Mouse (Mus musculus) G1E (cell line): ENCODE measurements around the gene Galntl6. TPM values are rescaled to one million over a fixed set of nuclear protein-coding genes. Genes with fewer than 3 reads are reported as not detected.

Experiments used
- ATAC-seq: 2 replicates; pipeline ENCODE4 v1.8.0; 2016; ENCODE audit warnings: mild to moderate bottlenecking; ENCODE audit not compliant: insufficient number of reproducible peaks, poor library complexity, low FRiP score, severe bottlenecking; ENCODE audit errors: extremely low read depth
- DNase-seq: peaks from one replicate; pipeline ENCODE4 v3.0.0; 2012; ENCODE audit warnings: low spot score
- H3K27me3 ChIP-seq: 2 replicates; pipeline ENCODE4 v1.6.1; 2012; ENCODE audit warnings: mild to moderate bottlenecking, low read length, inconsistent platforms; ENCODE audit not compliant: insufficient read depth
- H3K36me3 ChIP-seq: replicated peaks from 2 replicates; pipeline ENCODE3; 2012; ENCODE audit warnings: mild to moderate bottlenecking, inconsistent platforms
- H3K4me1 ChIP-seq: 2 replicates; pipeline ENCODE4 v1.6.1; 2012; ENCODE audit warnings: low read depth, low read length, inconsistent platforms, mixed read lengths; ENCODE audit not compliant: insufficient read depth
- H3K4me3 ChIP-seq: 2 replicates; pipeline ENCODE4 v1.5.1; 2012; ENCODE audit warnings: low read depth, mild to moderate bottlenecking, inconsistent platforms, low read length, moderate library complexity, mixed read lengths
- H3K9me3 ChIP-seq: replicated peaks from 2 replicates; pipeline ENCODE4 v1.6.1; 2012; ENCODE audit warnings: inconsistent platforms
- CTCF ChIP-seq: IDR thresholded peaks from 2 replicates; pipeline ENCODE4 v1.5.1; 2012; ENCODE audit warnings: low read depth, low read length, inconsistent platforms, mixed read lengths
- GATA1 ChIP-seq: IDR thresholded peaks from 2 replicates; pipeline ENCODE4 v1.6.1; 2012; ENCODE audit warnings: borderline replicate concordance, low read length, inconsistent platforms, mixed read lengths
- GATA2 ChIP-seq: IDR thresholded peaks from 2 replicates; pipeline ENCODE4 v1.6.1; 2012; ENCODE audit warnings: low read depth, low read length, inconsistent platforms, borderline replicate concordance
- POLR2AphosphoS5 ChIP-seq: IDR thresholded peaks from 2 replicates; pipeline ENCODE4 v1.6.1; 2012; ENCODE audit warnings: low read depth, low read length, inconsistent platforms; ENCODE audit not compliant: insufficient replicate concordance
- TAL1 ChIP-seq: conservative IDR thresholded peaks from 2 replicates; pipeline ENCODE4 v1.6.1; 2012; ENCODE audit warnings: low read depth, low read length, inconsistent platforms, mixed read lengths
- polyA plus RNA-seq: library from polyadenylated mRNA; stranded (reverse); fragments of >175 nt; gene quantifications from 2 replicates; pipeline ENCODE4 v1.2.3, GENCODE M21; 2012
- total RNA-seq, 2 experiments: library from RNA; stranded (forward) in 1 of 2; stranded (reverse) in 1 of 2; fragments of 200-1000 nt in 1 of 2; fragments of >200 nt in 1 of 2; fragmentation: Nextera tagmentation in 1 of 2; gene quantifications; 2 replicates each; pipeline ENCODE4 v1.2.3; 2014 to 2017

Gene Galntl6
- total and polyA plus RNA-seq, 3 experiments = 0.05 TPM; not detected in 2

DNA sequence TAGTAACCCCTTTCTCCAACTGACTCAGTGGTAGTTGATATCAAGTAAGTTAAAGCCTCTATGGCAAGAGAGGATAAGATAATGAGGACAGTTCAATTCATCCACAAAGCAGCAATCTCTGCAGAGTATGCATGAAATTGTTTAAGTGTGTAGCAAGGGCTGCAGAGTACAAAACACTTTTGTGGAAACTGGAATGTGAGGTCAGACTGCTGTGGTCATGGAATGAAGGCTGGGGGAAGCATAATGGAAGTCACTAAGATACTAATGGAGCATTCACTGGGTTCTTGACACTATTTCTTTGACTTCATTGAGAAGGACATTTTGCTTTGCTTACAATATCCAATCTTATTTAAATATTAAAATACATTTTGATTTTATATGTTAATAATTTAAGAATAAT lies 252.4 kb downstream of the Galntl6 start:
- Histone ChIP-seq H3K36me3 (no peaks in the 10 kb centered on the region), H3K4me3 (no peak overlapping the region), H3K27me3 (no peaks in the 10 kb centered on the region), H3K4me1 (no peaks in the 10 kb centered on the region), H3K9me3 (no peaks in the 10 kb centered on the region)
- TF ChIP-seq GATA1 (no peak), TAL1 (no peak), CTCF (no peak), GATA2 (no peak), POLR2AphosphoS5 (no peak)
- no peak for ATAC-seq
- DNase-seq = no peak

DNA sequence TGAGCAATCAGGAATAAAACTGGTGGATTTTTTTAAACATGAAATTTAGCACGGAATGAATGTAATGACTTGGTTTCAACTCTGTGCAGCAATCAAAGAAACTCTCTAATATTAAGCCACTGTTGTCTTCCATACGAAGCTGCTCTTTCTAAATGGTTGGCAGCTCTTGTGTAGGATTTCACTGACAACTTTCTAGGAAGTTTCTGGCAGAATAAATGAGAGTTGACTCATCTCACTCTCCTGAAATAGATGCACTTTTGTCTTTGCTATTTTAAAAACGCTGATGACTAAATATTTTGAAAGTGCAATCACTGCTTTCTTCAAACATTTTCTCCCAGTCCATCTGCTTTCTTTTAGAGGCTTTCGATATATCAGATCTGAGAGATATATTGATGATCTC lies 256.8 kb downstream of the Galntl6 start:
- ATAC-seq (no peak), DNase-seq (no peak)
- TF ChIP-seq GATA1 (no peak), POLR2AphosphoS5 (no peak), CTCF (no peak), GATA2 (no peak), TAL1 (no peak)
- no peak overlapping the region for H3K4me3 ChIP-seq
- no peaks in the 10 kb centered on the region for H3K9me3 ChIP-seq
- H3K27me3 ChIP-seq = no peaks in the 10 kb centered on the region
- H3K36me3 ChIP-seq = no peaks in the 10 kb centered on the region
- no peaks in the 10 kb centered on the region for H3K4me1 ChIP-seq

DNA sequence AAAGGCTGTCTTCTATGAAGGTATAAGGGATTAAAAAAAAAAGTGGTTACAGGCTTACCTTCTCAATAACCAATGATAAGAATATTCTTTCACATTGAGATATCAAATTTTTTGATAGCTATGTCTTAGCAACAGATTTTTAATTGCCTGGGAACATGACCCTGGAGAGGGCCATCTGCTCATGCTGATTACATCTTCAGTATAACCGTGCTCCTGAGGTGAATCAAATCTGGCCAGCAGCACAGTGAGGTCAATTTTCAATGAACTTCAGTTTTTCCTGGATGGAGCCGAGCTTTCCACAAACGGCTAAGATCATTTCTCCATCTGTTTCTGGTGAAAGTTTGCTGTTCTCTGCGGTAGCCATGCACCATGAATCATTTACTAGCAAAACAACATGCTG lies 306.0 kb downstream of the Galntl6 start:
- H3K9me3 ChIP-seq = no peaks in the 10 kb centered on the region
- TF ChIP-seq POLR2AphosphoS5 (no peak), TAL1 (no peak), GATA1 (no peak), CTCF (no peak), GATA2 (no peak)
- DNase-seq (no peak), ATAC-seq (no peak)
- no peaks in the 10 kb centered on the region for H3K36me3 ChIP-seq
- no peak overlapping the region for H3K4me3 ChIP-seq
- no peaks in the 10 kb centered on the region for H3K27me3 ChIP-seq
- no peaks in the 10 kb centered on the region for H3K4me1 ChIP-seq

DNA sequence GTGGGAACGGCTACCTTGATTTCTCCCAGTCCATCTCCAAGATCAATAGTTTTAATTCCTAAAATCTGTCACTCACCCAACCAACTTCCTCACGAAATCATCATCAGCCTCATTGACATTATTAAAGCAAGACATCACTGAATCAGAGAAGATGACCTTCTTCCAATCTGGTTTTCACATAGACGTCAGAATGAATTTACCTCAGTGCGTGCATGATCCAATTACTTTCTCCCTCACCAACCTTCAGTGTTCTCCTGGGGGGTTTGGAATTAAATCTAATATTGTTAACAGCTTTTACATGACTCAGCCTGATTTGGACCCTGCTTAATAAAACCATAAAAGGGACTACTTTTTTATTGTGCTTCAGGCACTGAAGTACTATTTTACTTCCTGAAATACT lies 307.7 kb downstream of the Galntl6 start:
- no peaks in the 10 kb centered on the region for H3K27me3 ChIP-seq
- DNase-seq (no peak), ATAC-seq (no peak)
- H3K4me3 ChIP-seq = no peak overlapping the region
- H3K9me3 ChIP-seq = no peaks in the 10 kb centered on the region
- H3K4me1 ChIP-seq = no peaks in the 10 kb centered on the region
- H3K36me3 ChIP-seq = no peaks in the 10 kb centered on the region
- TF ChIP-seq TAL1 (no peak), POLR2AphosphoS5 (no peak), GATA2 (no peak), CTCF (no peak), GATA1 (no peak)

DNA sequence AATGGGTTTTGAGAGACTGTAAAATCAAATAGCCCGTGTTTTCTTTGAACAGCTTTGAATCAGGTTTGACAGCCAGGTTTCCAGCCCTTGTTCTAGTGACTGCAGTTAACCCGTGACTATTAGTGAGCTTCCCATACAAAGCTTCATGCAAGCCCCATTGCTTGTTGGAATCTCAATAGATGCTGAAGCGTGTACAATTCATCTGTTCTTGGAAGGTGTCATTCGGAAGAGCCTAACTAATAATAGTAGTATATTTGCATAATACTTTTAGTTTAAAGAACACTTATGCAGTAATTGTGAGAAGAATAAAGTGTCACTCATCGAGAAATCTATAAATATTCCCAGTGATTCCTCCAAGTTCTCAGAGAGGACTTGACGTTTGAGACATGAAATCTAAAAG lies 314.6 kb downstream of the Galntl6 start:
- Histone ChIP-seq H3K27me3 (no peaks in the 10 kb centered on the region), H3K4me1 (no peaks in the 10 kb centered on the region), H3K9me3 (no peaks in the 10 kb centered on the region), H3K36me3 (no peaks in the 10 kb centered on the region), H3K4me3 (no peak overlapping the region)
- TF ChIP-seq GATA2 = no peak
- TF ChIP-seq CTCF = no peak
- no peak for TF ChIP-seq GATA1
- TF ChIP-seq POLR2AphosphoS5 = no peak
- no peak for TF ChIP-seq TAL1
- ATAC-seq = no peak
- DNase-seq = no peak

DNA sequence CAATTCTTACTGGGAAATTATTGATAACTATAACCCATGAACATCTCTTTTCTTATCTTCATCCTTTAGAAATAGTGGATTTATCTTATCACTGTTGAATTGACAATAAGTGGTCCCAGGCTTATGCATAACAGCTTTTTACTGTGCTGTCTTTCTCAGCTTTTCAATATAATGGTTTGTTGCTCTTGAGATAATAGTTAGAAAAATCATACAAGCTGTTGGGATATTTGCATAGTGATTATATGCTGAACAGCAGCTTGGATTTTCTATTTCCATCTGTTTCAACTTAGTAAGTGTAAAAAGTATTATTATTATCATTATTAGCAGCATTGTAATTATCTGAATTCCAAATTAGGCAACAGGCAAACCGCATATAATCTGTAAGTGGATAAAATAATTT lies 337.1 kb downstream of the Galntl6 start:
- no peaks in the 10 kb centered on the region for H3K27me3 ChIP-seq
- no peaks in the 10 kb centered on the region for H3K36me3 ChIP-seq
- ATAC-seq (no peak), DNase-seq (no peak)
- no peak overlapping the region for H3K4me3 ChIP-seq
- no peaks in the 10 kb centered on the region for H3K9me3 ChIP-seq
- no peaks in the 10 kb centered on the region for H3K4me1 ChIP-seq
- TF ChIP-seq CTCF = no peak
- TF ChIP-seq GATA2 = no peak
- TF ChIP-seq GATA1 = no peak
- no peak for TF ChIP-seq POLR2AphosphoS5
- no peak for TF ChIP-seq TAL1
